Mouse (Mus musculus) brain, embryonic 14.5 days (tissue): ENCODE measurements around the gene Ttc28.
A peak's percentile ranks its signal among the peaks of the same experiment; 100 is the strongest.

ENCODE experiments used
- CTCF ChIP-seq: fragments of 200-500 bp; IDR thresholded peaks from 2 replicates; pipeline ENCODE4 v1.5.1; 2012; ENCODE audit warnings: inconsistent platforms, mild to moderate bottlenecking, moderate library complexity, borderline replicate concordance; ENCODE audit not compliant: insufficient read depth, insufficient read length; ENCODE audit errors: extremely low read depth
- POLR2A ChIP-seq: fragments of 200-500 bp; IDR thresholded peaks from 2 replicates; pipeline ENCODE4 v1.6.1; 2012; ENCODE audit warnings: mild to moderate bottlenecking, inconsistent platforms, borderline replicate concordance; ENCODE audit not compliant: poor library complexity, insufficient read depth, insufficient read length, severe bottlenecking; ENCODE audit errors: extremely low read depth

- TF ChIP-seq POLR2A (no peak), CTCF (peak; percentile 36; the same call in 1 of the 2 replicates)
These were observed 121.3 kb downstream of the Ttc28 start for GRCm38 (mm10) chr5:111000953-111001352.
